Mouse (Mus musculus): ENCODE results near the gene Mpp2.

- TF ChIP-seq CTCF (IDR thresholded peaks at IDR 0.05; ENCODE audit: low read depth, low read length) (no peak), TAL1 (conservative IDR thresholded peaks at IDR 0.05; ENCODE audit: low read depth, low read length) (no peak), GATA1 (IDR thresholded peaks at IDR 0.05; ENCODE audit: borderline replicate concordance, low read length) (no peak), POLR2AphosphoS5 (IDR thresholded peaks at IDR 0.05; ENCODE audit: insufficient replicate concordance, low read depth, low read length) (no peak)
These were observed 76.8 kb downstream of the Mpp2 start for GRCm38 (mm10) chr11:102011510-102011909.

Measured in G1E (cell line).